Mouse (Mus musculus) olfactory bulb, adult 2 months (tissue): ENCODE data around the gene Ism1. TPM values are rescaled to one million over a fixed set of nuclear protein-coding genes. Genes with fewer than 3 reads are reported as not detected.

ENCODE experiments used
- H3K27ac ChIP-seq: fragments of 200-500 bp; 2 replicates; pipeline ENCODE4 v1.5.1; 2012; ENCODE audit warnings: low read depth, low read length; ENCODE audit not compliant: insufficient read depth
- H3K4me1 ChIP-seq: fragments of 200-500 bp; 2 replicates; pipeline ENCODE4 v1.6.1; 2012; ENCODE audit warnings: low read length; ENCODE audit not compliant: control insufficient read depth, insufficient read depth
- H3K4me3 ChIP-seq: fragments of 200-500 bp; 2 replicates; pipeline ENCODE4 v1.5.1; 2012; ENCODE audit warnings: mild to moderate bottlenecking, low read depth, low read length, moderate library complexity; ENCODE audit not compliant: insufficient read depth
- CTCF ChIP-seq: fragments of 200-500 bp; IDR thresholded peaks from 2 replicates; pipeline ENCODE4 v1.5.1; 2012; ENCODE audit warnings: low read depth, mild to moderate bottlenecking, low read length, moderate library complexity; ENCODE audit not compliant: insufficient read depth
- POLR2A ChIP-seq: fragments of 200-500 bp; IDR thresholded peaks from 2 replicates; pipeline ENCODE4 v1.6.1; 2012; ENCODE audit warnings: mild to moderate bottlenecking, low read depth, low read length, moderate library complexity; ENCODE audit not compliant: insufficient read depth
- WGBS: fragments of 180-500 bp; shearing (Covaris S2); methylation state at CpG from one replicate; pipeline ENCODE4 v1.1.7; 2018; 5-methylcytosine and 5-hydroxymethylcytosine counted together
- polyA plus RNA-seq: library from polyadenylated mRNA; stranded (reverse); fragments of >200 nt; gene quantifications from 2 replicates; pipeline ENCODE4 v1.2.4, GENCODE M21; 2012; ENCODE audit warnings: low replicate concordance; ENCODE audit not compliant: missing spikeins, insufficient read depth, insufficient read length

Ism1 gene
- polyA plus RNA-seq, 1 experiment = not detected

- no peak overlapping the region for H3K27ac ChIP-seq
- H3K4me3 ChIP-seq = peak overlapping the region; percentile 76
- H3K4me1 ChIP-seq = 0 out of 2 replicates have a peak, but pooled peaks cover 4% of the 10 kb centered on the region
- TF ChIP-seq CTCF (no peak), POLR2A (no peak; the same call in 1 of the 2 replicates)
- under 1% methylated on average over 52 of the region's 52 CpGs for WGBS
Observed at GRCm38 (mm10) chr2:139677065-139677762, 764 bp upstream of the Ism1 start.

- WGBS = 1% methylated on average over 84 of the region's 84 CpGs
- 0 out of 2 replicates have a peak, but pooled peaks cover 4% of the 10 kb centered on the region for H3K4me1 ChIP-seq
- TF ChIP-seq POLR2A = 0 out of 2 replicates have a peak, but pooled peaks have one; percentile 20
- no peak for TF ChIP-seq CTCF
- H3K27ac ChIP-seq = no peak overlapping the region
- H3K4me3 ChIP-seq = peak overlapping the region; percentile 76
Observed at GRCm38 (mm10) chr2:139678275-139679140, 530 bp downstream of the Ism1 start.

- TF ChIP-seq POLR2A (no peak), CTCF (no peak)
- 75% methylated on average over 3 of the region's 3 CpGs for whole genome bisulfite sequencing
- no peak overlapping the region for H3K27ac ChIP-seq
- H3K4me1 ChIP-seq = no peaks in the 10 kb centered on the region
- H3K4me3 ChIP-seq = no peak overlapping the region
Observed at GRCm38 (mm10) chr2:139682540-139682939, 4.6 kb downstream of the Ism1 start.

- Histone ChIP-seq H3K27ac (no peak overlapping the region), H3K4me1 (no peaks in the 10 kb centered on the region), H3K4me3 (no peak overlapping the region)
- TF ChIP-seq CTCF = no peak
- TF ChIP-seq POLR2A = no peak
- 94% methylated on average over 1 of the region's 1 CpGs for WGBS
Observed at GRCm38 (mm10) chr2:139689442-139690003, 11.5 kb downstream of the Ism1 start.

- 89% methylated on average over 3 of the region's 3 CpGs for WGBS
Observed at GRCm38 (mm10) chr2:139693521-139693920, 15.5 kb downstream of the Ism1 start.

GRCm38 (mm10) chr2:139694638-139695037 is 16.7 kb downstream of the Ism1 start:
- 68% methylated on average over 5 of the region's 5 CpGs for whole genome bisulfite sequencing
- no peak for TF ChIP-seq POLR2A
- no peak for TF ChIP-seq CTCF
- Histone ChIP-seq H3K4me1 (no peaks in the 10 kb centered on the region), H3K4me3 (no peak overlapping the region), H3K27ac (no peak overlapping the region)

More at GRCm38 (mm10) chr2:139693521-139693920, 15.5 kb downstream of the Ism1 start:
- Histone ChIP-seq H3K4me3 (no peak overlapping the region), H3K4me1 (no peaks in the 10 kb centered on the region), H3K27ac (no peak overlapping the region)
- TF ChIP-seq POLR2A (no peak), CTCF (no peak)

GRCm38 (mm10) chr2:139696578-139696977 is 18.6 kb downstream of the Ism1 start:
- Histone ChIP-seq H3K4me1 (no peaks in the 10 kb centered on the region), H3K4me3 (no peak overlapping the region), H3K27ac (no peak overlapping the region)
- no peak for TF ChIP-seq CTCF
- TF ChIP-seq POLR2A = no peak
- 31% methylated on average over 2 of the region's 2 CpGs for WGBS

- no peak for TF ChIP-seq CTCF
- no peak for TF ChIP-seq POLR2A
- Histone ChIP-seq H3K4me3 (no peak overlapping the region), H3K27ac (no peak overlapping the region), H3K4me1 (no peaks in the 10 kb centered on the region)
- WGBS = 92% methylated on average over 1 of the region's 1 CpGs
Observed at GRCm38 (mm10) chr2:139700609-139701008, 22.6 kb downstream of the Ism1 start.

GRCm38 (mm10) chr2:139704951-139705350 is 27.0 kb downstream of the Ism1 start:
- Histone ChIP-seq H3K4me3 (no peak overlapping the region), H3K4me1 (no peaks in the 10 kb centered on the region), H3K27ac (no peak overlapping the region)
- WGBS = 82% methylated on average over 3 of the region's 3 CpGs
- TF ChIP-seq CTCF (no peak), POLR2A (no peak)
